Mouse (Mus musculus): ENCODE data around the gene Gsg1l.
A peak's percentile ranks its signal among the peaks of the same experiment; 100 is the strongest.

Gene Gsg1l

GRCm38 (mm10) chr7:125973874-125974273, 108.3 kb downstream of the Gsg1l start:
- no peak for DNase-seq

- DNase-seq: no peak
These were observed 109.4 kb downstream of the Gsg1l start for GRCm38 (mm10) chr7:125972776-125973175.

- no peak for DNase-seq
These were observed 110.0 kb downstream of the Gsg1l start for GRCm38 (mm10) chr7:125972174-125972672.

DNA sequence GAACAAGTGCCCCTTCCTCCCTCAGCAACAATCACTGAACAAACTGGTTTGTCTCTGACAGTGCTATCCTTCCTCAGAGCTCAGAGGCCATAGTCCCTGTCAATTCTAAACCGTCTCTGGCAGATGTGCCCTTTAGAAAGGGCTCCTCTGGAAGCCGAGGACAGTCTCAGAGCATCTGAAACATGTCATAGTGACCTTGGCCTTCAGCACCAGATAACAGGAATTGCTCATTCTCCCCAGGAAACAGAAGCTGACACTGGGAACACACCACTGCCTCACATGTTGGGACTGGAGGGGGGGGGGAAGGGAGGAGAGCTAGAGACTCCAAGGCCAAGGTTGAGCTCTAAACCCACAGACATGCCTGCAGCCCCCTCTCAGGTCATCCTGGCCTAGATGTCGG, 113.1 kb downstream of the Gsg1l start:
- no peak for DNase-seq

DNA sequence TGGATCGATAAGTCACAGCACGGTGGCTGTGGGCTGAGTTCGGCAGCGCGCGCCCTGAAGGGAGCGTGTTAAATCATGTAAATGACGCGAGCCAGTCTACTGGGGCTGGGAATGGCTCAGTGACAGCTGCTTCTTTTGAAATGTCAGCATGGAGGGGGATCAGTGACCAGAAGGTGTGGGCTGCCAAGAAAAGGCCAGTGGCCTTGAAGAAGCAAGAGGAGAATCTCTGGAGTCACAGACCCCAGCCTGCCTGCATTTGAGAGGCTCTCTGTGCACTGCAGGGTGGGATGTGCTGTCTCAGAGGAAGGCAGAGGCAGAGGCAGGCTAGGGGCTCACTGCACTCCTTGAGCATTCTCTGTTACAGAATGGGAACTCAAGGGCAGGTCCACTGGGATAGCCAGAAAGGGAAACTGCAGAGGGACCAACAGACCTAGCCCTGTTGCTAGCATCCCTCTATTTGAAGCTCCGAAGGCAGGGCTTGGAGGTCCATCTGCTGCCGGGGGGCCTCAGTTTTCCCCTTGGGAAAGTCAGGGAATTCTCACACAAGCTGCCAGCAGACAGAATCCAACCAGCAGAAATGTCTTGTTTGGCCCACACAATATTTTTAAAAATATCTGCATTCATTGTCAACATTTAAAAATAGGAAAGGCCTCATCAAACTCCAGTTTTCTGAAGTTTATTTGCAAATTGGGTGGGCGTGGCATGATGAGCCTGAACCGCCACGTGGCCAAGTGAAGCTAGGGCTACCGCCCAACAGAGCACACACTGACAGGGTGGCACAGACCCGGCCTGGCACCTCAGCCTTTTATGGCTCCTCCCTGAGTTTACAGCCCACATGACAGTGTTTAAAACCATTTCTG, 115.6 kb downstream of the Gsg1l start:
- DNase-seq: peak; percentile 21

GRCm38 (mm10) chr7:125964087-125964607, 118.1 kb downstream of the Gsg1l start:
- no peak for DNase-seq

GRCm38 (mm10) chr7:125959294-125960048, 122.7 kb downstream of the Gsg1l start:
- no peak for DNase-seq

- DNase-seq: no peak
These were observed 123.4 kb downstream of the Gsg1l start for GRCm38 (mm10) chr7:125958856-125959255.

DNA sequence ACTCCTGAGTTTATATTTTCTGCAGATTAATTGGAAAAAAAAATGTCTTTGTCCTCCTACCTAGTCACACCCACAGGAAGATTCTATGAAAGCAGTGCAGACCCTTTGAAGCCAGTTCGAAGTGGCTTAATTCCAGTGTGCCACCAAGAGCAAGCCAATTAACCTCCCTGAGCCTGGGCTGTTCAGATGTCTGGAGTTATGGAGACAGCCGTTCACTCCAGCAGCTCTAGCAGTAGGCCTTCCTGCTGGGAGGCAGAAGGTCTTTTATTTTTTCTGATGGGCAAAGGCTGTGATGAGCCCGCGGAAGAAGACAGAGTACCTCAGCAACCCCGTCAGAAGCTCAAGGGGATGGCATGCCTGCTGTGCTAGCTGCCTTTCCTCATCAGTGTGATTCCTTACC, 127.2 kb downstream of the Gsg1l start:
- DNase-seq: no peak

DNA sequence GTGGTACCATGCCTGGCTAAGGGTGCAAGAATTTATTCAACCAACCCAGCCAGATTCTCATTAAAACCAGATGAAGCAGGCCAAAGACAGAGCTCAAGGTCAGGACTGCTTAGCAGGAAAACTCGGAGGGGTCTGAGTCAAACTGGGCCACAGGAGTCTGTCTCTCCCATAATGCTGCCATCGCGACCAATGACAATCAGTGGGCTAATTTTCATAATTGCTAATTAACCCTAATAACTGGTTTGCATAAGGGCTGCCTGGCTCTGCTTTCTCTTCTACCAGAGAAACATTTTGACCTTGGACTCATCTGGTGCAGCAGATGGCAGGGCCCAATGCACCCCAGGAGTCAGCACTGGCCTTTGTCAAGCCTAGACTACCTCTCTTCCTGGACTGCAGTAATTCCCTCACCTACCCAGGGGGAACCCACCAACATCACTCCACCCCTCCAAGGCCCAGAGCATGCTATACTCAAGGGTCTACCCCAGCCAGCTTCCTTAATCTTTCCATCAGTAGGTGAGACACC, 127.8 kb downstream of the Gsg1l start:
- DNase-seq: no peak

DNA sequence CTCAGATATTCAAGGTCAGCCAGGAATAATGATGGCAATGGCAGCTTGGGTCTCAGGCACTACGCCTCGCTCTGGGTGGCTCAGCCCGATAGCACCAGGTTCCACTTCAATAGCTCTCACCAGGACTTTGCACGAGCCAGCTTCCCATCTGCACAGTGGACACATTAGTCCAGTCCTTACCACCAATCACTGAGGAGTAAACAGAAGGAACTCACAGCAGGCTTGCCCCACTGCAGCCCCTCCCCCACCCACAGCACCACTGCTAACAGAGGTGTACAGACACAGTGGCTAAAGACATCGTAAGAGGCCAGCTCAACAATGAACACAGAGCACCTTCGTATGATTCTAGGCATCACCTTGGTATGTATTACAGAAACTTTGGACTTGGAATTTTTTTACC, 128.4 kb downstream of the Gsg1l start:
- DNase-seq: no peak

DNA sequence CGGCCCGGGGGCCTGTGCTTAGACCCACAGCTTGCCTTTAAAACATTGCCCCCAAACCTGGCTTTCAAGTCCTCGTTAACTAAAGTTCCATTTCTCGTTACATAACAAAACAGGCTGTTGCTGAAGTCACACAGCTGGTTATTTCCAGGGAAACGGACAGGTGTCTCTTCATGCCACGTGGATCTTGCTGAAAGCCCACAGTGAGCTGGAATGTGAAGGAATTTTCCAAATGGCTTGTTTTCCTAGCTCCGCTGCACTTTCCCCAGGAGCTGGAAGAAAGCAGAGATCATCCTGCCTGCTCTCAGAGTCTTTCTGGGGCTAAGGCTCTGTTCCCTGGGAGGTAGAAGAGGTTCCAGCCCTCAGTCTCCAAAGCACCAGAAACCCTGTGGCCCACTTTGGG, 130.3 kb downstream of the Gsg1l start:
- DNase-seq: peak; percentile 40

- DNase-seq: no peak
These were observed 133.2 kb downstream of the Gsg1l start for GRCm38 (mm10) chr7:125948973-125949372.

- DNase-seq: peak; percentile 8
These were observed 136.3 kb downstream of the Gsg1l start for GRCm38 (mm10) chr7:125945915-125946314.

DNA sequence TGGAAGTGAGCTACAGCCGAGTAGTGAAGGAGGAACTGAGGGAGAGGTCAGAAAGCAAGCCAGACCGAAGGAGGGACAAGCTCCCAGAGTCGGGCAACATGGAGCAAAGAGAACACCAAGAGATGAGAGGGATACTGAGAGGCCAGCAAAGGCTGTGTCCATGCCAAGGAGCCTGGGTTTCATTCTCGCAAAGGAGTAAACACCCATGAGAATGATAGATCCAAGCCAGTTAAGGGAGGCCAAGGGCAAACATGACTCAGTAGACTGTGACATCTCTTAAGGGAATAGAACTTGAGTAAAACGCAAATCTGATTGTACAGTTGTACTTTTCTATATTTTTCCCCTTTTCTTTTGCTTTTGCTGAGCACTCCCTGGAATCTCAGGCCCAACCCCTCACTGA, 137.6 kb downstream of the Gsg1l start:
- DNase-seq: no peak

DNA sequence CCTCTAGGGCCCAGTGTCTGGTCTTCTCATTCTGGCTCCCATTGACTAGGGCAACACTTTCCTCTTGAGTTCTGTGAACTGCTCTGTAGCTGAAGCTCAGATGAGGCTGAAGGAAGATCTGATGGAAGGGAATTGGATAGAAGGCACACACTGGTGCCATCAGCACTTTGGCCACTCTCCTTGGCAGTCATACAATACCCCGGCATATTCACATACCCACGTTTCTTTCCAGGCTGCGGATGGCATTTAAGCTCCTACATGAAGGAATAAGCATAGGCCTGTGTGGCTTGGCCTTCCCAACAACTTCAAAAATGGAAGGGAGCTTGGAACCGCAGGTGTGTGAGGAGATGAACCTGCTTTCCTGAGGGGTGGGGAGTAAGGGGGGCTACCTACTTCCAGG, 138.7 kb downstream of the Gsg1l start:
- no peak for DNase-seq

GRCm38 (mm10) chr7:125942365-125943090, 139.7 kb downstream of the Gsg1l start:
- no peak for DNase-seq

DNA sequence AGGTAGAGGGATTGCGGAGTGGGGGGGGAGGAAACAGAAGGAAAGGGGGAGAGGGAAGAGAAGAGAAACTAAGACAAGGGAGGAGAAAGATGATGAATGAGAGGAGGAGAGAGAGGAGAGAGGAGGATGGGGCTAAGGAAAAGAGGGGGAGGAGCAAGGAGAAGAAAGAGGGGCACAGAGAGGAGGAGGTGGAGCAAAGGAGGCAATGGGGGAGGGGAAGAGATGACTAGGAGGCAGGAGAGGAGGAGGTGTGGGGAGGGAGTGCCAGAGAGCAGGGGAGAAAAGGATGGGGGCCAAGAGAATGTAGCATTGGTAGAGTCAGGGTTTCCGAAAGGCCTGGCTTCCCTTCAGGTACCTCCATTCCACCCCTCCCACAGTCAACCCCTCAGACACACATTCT, 147.9 kb downstream of the Gsg1l start:
- DNase-seq: no peak

DNA sequence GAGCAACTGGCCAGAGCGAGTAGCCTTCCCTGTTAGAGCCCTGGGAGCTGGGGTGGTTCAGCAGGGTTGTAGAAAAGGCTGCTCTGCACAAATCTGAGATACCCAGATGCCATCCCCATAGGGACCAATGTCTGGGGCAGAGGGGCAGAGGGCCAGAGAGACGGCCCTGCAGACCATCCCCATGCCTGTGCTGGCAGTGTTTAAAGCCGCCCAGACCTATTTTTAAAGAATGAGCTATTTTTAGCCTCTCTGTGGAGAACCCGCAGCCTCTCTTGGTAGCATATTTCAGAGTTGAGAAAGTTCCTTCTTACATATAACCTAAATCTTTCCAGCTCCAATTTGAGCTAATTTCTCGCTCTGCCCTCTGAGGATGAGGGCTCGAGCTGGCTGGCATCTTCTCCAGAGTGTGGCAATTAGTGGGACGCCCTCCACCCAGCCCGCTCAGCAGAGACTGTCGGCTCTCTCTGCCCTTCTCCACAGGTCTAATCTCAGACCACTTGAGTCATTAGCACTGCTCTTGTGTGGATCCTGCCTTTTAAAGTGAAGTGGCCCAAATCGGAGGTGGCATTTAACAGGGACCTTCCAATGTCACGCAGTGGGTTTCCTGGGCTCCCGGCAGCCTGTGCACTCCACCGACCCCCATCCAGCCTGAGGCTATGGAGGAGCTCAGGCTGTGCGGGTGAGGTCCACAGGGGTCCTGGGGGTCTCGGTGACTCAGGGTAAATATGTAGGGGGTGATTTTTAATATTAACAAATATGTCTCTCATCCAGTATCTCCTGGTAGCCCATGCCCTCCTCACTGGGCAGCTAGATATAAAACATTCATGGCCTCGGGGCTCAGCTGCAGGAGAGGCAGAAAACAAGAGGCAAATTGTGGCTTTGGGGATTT, 148.6 kb downstream of the Gsg1l start:
- no peak for DNase-seq

- DNase-seq: no peak
These were observed 150.6 kb downstream of the Gsg1l start for GRCm38 (mm10) chr7:125931602-125932001.

GRCm38 (mm10) chr7:125924044-125924443, 158.2 kb downstream of the Gsg1l start:
- no peak for DNase-seq

DNA sequence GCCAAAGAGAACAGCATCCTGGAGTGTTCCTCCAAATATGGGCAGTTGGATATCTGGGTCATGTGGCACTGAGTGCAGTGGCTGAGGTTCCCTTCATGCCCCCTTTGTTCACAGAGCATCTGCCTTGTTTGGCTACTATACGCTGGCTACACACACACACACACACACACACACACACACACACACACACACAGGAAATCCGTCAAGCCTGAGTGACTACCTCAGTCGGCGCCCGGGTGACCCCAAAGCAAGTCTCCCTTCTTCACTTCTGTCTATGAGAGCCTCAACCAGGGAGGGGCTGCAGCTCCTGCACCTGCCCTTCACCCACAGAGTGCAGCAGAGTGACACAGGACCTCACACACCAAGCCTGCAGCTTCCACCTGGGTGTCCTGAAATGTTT, 161.4 kb downstream of the Gsg1l start:
- peak; percentile 11 for DNase-seq
